12 mouse cellular contexts compared by ENCODE assay signal in the genomic region with DNA sequence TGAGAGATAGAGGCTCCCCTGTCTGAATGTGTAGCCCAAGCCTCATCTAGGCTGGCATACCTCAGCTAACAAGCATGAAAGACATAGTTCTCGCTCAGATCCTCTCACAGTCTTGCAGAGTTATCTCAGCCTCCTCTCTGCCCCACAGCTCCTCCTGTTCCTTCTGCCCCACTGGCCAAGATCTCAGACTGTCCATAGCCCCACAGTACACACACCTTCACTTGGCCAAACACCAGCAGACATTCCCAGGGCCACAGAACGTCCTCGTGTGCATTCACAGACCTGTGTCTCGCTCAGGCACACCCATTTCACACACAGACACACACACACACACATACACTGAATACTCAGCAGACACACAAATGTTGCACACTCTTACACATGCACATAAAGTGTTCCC.
"Had no signal": no experiment of that assay in that cellular context is flagged by ENCODE, and none has a peak within 500 bp of the region (broad histone marks: within the 10 kb centered on the region; RNA-seq: fewer than 3 reads in every experiment).

No protein-coding gene starts in this region.

- DNase-seq: retina, postnatal 1 day; right cerebral cortex, adult 18-20 months; right cerebral cortex, postnatal 14 days; right cerebral cortex, postnatal 25 days; right cerebral cortex, postnatal 4 days; spleen, adult 18-20 months; thymus, adult 18-20 months; thymus, adult 2 months; thymus, postnatal 14 days; thymus, postnatal 25 days; thymus, postnatal 36 days; thymus, postnatal 4 days had no signal
